Mouse (Mus musculus) ovary, postnatal 36 days (tissue): ENCODE results near the gene Jph2.

Source experiments
- DNase-seq: peaks from one replicate; pipeline ENCODE4 v3.0.0; 2022; ENCODE audit warnings: low spot score, mixed read lengths

Jph2 gene

DNA sequence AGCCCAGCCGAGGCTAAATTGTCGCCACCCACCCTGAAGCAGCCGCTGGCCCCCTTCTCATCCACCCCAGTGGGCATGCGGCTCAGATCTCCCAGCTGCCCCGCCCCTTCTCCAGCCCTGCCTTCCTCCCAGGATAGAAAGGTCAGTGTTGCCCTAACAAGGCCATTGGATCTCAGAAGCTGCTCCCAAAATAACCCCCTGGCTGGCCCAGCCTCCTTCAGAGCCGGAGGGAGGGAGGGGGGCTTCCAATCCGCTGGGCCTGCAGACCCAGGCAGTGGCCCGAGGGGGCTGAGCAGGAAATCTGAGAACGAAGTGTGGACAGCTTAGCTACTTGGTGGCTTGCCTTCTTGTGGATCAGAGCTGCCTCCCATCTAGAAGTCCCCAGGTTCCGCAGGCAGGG is at the start of gene Jph2:
TSS of gene Jph2 (minus strand) at position 89 of the 400 bp plus-strand sequence.
- peak; percentile 53 for DNase-seq

DNA sequence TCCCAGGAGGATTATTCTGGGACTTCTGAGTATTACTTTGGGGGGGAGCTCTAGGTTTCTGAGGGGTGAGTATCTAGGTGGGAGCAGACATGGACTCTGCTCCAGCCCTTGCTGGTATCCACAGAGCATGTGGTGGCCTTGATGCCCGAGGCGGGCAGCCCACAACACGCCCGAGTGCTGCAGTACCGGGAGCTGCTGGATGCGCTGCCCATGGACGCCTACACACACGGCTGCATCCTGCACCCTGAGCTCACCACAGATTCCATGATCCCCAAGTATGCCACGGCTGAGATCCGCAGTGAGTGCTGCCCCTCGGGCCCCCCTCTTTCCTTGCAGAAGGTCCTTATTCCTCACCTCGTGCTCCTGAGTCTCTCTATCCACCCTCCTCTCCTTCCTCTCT is 49.6 kb upstream of the Jph2 start:
- no peak for DNase-seq

DNA sequence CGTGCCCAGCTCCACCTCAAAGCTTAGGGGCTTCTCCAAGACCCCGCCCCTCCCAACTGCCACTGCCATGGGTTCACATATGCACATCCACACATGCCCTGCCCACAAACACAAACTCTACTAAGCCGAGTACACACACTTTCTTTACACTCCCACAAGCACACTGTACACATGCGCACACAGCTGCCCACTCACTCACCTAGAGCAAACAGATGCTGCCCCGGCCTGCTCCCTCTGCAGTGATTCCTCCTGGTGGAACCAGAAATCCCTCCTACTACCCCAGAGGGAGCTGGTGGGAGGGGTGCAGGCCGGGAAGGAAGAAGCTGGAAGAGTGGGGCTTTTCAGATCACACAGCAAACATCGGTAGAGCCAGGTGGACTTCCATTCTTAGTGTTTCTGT is 46.2 kb upstream of the Jph2 start:
- DNase-seq, result no peak

DNA sequence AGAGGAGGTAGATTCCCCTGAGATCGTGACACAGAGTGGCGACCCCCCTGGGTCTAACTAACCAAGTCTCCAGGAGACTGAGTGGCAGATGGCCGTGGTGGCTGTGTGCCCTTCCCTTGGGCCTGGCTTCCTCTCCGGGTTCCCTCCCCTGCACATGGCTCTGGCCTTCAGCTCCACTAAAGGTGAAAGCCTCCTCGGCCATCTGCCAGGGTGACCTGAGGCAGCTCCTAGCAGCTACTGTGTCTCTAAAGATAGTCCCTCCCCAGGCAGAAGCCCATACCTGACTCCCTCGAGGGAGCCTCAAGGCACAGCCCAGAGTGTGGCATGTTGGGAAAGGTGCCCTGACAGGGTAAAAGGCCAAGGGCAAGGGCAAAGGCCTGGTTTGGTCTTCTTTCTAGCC is 45.8 kb upstream of the Jph2 start:
- DNase-seq, result no peak

DNA sequence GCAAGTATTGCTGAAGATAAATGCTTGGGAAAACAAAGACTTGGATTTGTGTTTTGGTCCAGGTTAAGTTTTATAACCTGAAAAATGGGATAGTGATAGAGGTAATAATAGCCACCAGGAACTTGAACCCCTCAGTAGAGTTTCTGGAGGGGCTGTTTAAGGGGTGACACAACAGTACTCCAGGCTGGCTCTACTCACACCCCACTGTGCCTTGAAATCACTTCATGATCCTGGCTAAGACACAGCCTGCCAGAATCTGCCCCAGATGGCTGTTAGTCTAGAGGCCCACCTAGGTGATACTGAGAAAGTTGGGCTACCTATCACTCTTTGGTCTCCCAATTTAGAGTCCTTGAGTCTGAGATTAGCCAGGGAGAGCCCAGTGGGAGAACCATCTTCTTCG is 41.7 kb upstream of the Jph2 start:
- no peak for DNase-seq

DNA sequence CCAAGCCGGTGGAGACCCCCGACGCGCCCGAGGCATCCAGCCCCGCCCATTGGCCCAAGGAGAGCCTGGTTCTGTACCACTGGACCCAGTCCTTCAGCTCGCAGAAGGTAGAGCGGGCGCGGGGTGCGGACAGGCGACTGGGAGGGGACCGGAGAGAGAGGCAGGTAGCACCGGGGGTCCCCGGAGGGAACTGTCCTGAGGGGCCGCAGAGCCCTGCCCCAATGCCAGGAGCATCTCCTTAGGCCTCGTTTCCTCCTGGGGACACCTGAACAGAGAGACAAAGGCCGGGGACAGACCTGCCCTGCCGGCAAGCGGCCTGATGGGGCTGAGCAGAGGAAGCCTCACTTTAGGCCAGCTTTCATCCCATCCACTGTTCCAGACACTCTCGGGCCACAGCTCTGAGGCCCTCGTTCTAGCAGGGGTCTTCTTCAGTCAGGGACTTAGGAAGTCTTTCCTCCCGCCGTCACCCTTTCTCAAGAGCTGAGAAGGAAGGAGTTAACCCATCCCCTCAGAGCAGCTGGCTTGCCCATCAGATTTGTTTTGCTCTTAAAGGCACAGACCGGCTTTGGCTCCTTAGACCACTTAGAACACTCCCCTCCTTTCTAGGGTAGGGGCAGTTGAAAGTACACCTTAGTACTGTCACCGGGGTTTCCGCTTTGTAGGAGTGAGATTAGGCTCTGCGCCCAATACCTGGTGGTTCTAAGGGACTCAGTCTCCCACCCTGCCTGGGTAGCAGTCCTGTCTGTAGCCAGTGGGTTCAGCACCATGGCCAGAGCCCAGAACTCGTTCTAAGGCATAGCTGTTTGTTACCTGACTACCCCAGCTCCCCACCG is 41.0 kb upstream of the Jph2 start:
- peak; percentile 55 for DNase-seq

DNA sequence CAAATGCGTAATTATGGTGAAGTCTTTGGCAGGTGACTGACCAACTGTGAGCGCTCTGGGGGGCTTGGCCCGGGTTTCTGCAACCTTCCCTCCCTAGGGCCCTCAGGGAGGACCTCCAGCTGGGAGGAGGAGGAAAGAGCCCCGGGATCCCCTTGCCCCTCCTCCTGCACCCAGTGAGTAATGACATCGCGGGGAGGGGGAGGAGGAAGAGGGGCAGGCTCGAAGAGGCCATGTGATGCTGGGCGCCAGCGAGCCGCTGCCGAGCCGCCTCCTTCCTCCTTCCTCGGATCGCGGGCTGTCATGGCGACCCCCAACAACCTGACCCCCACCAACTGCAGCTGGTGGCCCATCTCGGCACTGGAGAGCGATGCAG is 40.4 kb upstream of the Jph2 start, which contains the start of gene Gdap1l1:
TSS of gene Gdap1l1 (plus strand) at position 231 of the 373 bp plus-strand sequence.
- no peak for DNase-seq

DNA sequence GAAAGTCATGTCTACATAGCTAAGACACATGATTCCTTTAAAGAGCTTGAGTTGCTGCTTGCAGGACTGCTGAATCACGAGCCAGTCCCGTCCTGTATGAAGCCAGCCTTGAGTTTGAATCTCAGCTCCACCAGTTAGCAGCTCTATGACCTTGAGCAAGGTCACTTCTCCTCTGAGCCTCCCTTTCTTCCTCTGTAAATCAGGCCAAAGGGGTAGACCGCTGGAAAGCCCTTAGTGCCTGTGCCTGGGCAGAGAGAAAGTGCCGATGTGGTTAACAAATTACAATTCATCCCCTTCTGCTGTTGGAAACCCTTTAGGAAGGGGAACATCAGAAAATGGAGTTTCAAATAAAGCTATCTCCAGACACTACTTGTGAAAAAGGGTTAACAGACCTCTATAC is 40.0 kb upstream of the Jph2 start:
- DNase-seq, result no peak

DNA sequence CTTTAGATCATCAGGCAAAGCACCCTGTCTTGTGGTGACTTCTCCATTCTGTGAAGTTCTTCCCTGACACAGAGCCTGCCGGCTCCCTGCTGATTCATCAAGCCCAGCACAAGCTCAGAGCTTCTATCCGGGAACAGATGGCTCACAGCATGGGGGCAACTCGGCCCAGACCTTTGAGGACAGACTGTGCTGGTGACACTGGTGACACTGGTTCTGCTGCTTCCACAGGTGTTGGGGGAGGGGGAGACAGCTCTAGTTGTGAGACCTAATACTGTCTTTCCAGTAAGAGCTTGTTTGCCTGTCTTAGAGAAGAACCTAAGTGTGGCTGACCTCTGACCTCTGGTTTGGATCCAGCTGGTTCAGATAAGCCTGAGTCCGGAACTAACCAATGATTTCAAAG is 36.2 kb upstream of the Jph2 start:
- no peak for DNase-seq

DNA sequence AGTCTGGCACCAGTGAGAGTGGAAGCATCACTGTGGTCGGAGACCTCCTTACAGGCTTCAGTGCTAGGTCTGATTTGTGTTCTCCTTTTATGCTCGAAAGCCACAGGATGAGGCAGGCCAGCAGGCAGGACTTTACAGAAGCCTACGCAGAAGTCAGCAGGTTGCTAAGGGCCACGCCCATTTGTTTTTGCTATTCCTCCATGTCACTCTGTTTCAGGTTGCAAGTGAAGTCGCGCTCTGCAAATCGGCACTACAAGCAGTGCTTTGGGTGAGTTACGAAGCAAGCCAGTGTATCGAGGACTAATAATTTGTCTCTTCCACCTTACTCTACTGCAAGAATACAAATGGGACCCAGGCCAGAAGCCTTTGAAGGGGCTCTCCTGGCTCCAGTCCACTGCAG is 33.5 kb upstream of the Jph2 start:
- no peak for DNase-seq

DNA sequence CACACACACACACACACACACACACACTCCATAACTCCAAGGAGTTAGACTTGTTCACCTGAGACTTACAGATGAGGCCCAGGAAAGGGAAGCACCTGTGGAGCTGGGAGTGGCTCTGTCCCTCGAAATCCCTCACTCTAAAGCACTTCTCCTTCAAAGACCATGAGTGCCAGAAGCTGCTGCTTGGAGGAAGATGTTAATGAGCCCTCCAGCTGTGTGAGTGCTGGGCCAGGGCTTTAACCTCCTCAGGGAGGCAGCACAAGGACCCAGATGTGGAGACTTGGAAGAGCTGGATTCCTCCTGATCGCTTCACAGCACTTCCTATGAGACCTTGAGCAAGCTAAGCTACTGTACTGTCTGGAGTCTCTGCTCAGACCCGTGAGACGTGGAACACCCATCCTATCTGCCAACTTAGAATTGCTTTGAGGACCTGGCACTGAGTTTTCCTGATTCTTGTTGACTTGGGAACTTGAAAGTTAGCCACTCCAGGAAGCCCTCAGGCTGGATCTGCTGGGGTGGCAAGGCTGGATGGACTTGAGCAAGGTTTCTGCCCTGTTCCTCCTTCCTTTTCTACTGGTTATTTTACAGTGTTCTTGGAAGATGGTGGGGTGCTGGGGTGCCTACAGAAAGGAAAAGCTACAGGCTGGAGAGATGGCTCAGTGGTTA is 30.7 kb upstream of the Jph2 start:
- DNase-seq, result no peak

DNA sequence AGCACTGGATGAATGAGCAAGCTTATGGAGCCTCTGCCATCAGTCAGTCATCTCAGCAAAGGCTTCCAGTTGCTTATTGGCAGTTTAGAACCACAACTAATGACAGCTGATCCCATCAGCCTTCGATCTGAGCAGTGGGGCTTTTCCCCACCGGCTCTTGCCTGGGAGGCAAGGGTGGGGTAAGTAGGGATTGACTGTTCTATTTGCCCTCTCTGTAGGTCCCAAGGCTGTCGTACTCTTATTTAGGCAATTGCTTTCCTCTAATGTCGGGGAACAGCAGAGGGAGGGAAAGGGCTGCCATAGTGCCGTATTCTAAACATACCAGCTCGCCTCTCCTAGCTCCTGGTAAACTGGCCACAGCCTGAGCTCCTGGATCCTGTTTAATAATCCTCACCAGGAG is 26.8 kb upstream of the Jph2 start, which contains the start of gene Oser1:
TSS of gene Oser1 (minus strand) at position 101 of the 400 bp plus-strand sequence.
- DNase-seq, result no peak

DNA sequence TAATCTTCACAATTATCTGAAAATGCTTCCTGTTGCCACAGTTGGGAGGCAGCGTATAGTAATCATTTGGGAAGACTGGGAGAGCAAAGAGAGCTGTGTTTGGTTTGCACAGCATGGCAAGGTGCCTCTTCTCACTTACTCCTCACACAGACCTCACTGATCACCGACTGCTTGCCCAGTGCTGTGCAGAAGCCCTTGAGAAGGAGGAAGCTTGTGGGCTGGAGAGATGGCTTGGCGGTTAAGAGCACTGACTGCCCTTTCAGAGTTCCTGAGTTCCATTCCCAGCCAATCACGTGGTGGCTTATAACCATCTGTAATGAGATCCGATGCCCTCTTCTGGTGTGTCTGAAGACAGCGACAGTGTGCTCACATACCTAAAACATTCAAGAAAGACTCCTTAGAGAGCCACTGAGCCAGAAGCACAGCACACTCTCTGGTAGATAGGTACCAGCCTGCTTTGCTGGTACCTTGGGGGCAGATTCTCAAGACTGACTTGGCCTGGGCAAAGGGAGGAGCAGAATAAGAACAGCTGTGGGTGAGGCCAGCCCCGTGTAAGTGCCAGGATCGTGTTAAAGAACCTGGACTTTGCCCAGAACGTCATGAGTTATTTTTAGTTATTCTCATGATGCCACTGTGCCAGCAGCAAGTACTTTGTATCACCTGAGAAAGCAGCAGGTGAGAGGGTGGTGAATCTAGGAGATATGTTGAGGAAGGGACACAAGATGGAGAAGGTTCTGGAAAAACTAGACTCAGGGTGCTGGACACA is 25.3 kb upstream of the Jph2 start:
- no peak for DNase-seq

DNA sequence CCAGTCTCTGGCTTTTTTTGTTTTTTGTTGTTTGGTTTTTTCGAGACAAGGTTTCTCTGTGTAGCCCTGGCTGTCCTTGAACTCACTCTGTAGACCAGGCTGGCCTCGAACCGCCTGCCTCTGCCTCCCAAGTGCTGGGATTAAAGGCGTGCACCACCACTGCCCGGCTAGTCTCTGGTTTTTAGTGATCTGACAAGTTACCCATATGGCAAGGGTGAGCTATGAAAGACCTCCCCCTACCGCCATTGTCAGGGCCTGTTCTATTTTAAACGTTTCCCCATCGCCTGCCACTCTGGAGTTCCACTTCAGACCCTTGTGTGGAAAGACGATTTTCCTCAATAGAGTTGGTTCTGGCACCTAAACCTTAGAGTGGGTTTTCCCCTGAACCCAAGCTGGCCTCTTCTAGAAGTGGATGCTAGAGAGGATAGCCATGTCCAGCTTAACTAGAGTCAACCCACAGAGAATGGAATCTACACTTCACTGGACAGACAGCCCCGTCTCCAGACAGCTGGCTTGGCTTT is 22.6 kb upstream of the Jph2 start:
- DNase-seq, result no peak

DNA sequence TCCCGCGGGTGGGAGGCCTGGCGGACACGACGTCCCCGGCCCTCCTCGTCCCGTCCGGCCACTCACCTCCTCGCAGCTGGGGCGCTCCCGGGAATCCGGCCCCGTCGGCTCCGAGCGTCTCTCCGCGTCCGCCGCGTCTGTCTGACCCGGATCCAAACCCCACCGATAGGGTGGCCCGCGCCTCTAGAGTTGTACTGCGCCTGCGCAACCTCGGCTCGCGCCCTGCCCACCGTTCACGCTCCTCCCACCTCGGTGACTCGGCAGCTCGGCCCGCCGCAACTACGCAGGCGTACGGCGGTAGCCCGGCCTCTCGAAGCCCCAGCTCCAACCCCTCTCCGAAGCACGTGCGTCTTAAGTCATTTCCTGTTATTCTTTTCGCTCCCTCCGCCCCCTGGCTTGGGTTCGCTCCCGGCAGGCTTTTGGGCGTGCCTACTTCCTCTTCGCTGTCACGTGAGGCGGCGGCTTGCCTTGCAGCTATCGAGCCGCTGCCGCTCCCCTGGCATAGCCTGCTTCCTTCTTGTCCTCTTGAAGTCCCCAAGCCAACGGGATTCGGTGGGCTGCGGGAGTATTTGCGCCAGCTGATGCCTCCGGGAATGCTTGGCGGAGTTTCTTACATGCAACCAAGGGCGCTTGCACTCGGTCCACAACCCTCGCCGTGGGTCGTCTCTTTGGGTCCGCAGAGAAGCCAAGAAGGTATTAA is 21.7 kb upstream of the Jph2 start:
- peak; percentile 100 for DNase-seq

DNA sequence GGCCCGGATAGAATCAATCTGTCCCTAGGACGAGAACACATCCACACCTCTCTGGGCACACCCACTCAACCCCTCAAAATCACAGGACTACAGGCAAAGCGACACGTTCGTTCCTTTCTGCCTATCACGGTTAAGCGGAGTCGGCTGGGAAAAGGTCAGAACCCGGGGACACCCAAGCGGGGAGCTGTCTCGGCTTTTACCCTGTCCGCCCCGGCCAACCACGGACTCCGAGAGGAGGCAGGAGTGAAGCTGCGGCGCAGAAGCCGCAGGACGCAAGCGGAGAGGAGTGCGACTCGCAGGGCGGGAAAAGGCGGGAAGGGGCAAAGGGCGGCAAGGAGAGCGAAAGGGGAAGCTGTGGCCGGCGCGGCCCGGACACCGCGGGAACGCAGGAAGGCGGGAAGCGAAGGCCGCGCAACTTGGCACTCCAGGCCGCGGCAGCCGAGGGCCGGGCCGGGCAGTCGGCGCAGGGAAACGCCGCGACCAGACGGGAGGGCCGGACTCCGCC is 21.1 kb upstream of the Jph2 start:
- DNase-seq, result no peak

DNA sequence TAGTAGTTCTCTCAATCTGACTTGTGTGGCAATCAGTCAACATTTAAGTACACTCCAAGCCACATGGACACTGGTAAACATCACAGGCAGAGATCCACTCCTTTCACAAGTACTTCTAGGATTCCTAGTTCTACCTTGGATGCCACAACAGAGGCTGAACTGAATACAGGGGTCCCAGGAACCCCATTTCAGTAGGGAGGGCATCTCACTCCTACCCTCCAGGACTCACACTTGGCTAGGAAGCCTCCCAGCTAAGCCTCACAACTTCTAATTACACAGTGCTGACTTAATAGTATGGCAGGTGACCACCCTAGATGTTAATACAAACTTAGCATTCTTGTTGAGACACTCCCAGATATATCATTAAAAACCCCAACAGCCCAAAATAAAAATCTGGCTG is 20.0 kb upstream of the Jph2 start:
- DNase-seq, result no peak

DNA sequence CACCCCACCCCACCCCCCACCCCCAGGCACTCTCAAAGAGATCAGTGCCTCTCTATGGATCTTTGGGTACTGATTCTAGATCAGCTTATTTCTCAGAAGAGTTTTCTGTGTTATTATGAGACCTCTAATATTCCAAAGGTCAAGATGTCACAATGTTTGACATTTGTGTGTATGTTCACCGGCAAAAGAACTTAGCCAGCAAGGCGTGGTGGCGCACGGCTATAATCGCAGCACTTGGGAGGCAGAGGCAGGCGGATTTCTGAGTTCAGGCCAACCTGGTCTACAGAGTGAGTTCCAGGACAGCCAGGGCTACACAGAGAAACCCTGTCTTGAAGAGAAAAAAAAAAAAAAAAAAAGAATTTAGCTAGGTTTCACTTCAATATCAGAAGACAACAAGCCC is 19.2 kb upstream of the Jph2 start:
- no peak for DNase-seq

DNA sequence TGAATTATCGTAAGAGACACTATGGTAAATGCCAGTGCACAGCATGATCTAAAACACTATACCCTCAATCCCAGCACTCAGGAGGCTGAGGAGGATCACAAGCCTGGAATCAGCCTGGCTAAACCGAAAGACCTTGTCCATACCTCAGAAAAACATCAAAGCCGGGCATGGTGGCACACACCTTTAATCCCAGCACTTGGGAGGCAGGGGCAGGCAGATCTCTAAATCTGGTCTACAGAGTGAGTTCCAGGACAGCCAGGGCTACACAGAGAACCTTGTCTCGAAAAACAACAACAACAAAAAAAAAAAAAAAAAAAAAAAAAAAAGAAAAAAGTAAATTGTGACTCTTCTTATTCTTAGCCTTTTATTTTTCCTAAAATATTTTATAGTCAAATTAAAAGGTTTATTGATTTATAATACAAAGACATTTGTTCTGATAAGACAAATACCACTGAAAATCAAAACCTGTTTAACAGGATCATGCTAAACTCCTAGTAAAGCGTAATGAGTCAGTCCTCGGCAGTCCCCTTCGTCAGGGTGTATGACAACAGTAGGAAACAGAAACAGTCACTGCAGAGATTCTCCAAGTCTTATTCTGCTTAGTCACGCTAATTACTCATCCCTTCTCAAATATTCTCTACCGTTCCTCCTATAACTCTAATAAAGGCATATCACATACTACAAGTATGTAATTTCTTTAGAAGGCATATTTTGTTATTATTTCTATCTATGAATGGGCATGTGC is 15.2 kb upstream of the Jph2 start:
- DNase-seq, result no peak

DNA sequence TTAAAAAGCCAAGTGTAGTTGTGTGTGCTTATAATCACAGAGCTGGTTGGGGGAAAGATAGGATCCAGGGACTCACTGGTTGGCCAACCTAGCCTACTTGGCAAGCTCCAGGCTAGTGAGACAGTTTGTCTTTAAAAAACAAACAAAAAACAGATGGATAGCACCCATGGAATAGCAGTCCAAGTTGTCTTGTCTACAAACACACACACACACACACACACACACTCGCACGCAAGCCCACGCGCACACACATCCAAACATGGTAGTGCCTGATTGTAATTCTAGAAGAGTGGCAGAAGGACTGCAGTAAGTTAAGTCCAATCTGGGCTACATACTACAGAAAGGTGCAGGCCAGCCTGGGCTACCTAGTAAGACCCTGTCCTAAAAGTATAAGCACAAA is 14.6 kb upstream of the Jph2 start:
- DNase-seq, result no peak

DNA sequence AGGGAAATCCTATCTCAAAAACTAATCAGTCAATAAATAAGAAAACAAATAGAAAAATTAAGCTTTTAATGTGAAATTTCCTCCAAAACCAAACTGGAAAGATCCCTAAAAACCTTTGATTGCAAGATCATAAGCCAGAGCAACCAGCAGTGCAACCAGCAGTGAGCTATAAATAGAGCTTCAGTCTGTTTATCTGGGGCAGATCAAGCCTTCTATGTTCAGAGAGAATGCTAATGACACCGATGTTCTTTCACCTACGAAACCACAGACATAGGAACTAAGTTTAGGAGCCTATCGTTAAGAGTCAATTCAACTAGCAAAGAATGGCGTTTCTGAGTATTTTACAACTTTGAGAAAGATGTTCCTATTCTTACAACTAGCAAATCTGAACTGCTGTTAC is 14.0 kb upstream of the Jph2 start:
- no peak for DNase-seq
